Mouse (Mus musculus): ENCODE measurements around the gene Etl4. TPM values are rescaled to one million over a fixed set of nuclear protein-coding genes. Genes with fewer than 3 reads are reported as not detected.

The Etl4 gene
- polyA plus RNA-seq, 1 experiment = 7.4 TPM

GRCm38 (mm10) chr2:20404395-20404794 is 494.8 kb downstream of the Etl4 start:
- no peak for TF ChIP-seq REST (IDR thresholded peaks at IDR 0.05; ENCODE audit: insufficient read depth, insufficient read length)
- TF ChIP-seq MAX (IDR thresholded peaks at IDR 0.05; ENCODE audit: low read depth) = no peak
- TF ChIP-seq POLR2A (IDR thresholded peaks at IDR 0.05; ENCODE audit: insufficient read length, low read depth) = no peak
- TF ChIP-seq E2F4 (IDR thresholded peaks at IDR 0.05; ENCODE audit: insufficient read depth) = no peak
- no peak for TF ChIP-seq MYOG (IDR thresholded peaks at IDR 0.05; ENCODE audit: control insufficient read depth in 1 of 3, insufficient read depth in 1 of 3, insufficient read length in 2 of 3, low read depth in 2 of 3)
- TF ChIP-seq SRF (IDR thresholded peaks at IDR 0.05; ENCODE audit: control insufficient read depth, insufficient read length, low read depth) = no peak
- no peak for TF ChIP-seq POLR2AphosphoS2 (IDR thresholded peaks at IDR 0.05; ENCODE audit: insufficient read length, low read depth)
- no peak for TF ChIP-seq USF1 (IDR thresholded peaks at IDR 0.05; ENCODE audit: low read depth)
- TF ChIP-seq MYOD1 (IDR thresholded peaks at IDR 0.05; ENCODE audit: control insufficient read depth in 1 of 3, insufficient read length in 2 of 3, low read depth in 2 of 3) = no peak
- TF ChIP-seq TCF12 (IDR thresholded peaks at IDR 0.05; ENCODE audit: insufficient read depth, poor library complexity, severe bottlenecking) = no peak
- TF ChIP-seq CEBPB (IDR thresholded peaks at IDR 0.05; ENCODE audit: insufficient read depth, poor library complexity, severe bottlenecking) = no peak
- no peak for TF ChIP-seq TCF3 (IDR thresholded peaks at IDR 0.05; ENCODE audit: insufficient read length, low read depth)
- Histone ChIP-seq H3K4me2 (ENCODE audit: low read depth) (no peak overlapping the region), H3ac (ENCODE audit: control insufficient read depth, insufficient read length) (no peak overlapping the region), H3K4me3 (no peak overlapping the region), H3K36me3 (ENCODE audit: control insufficient read depth, insufficient read depth) (no peaks in the 10 kb centered on the region), H3K79me2 (ENCODE audit: control insufficient read depth, insufficient read depth) (no peaks in the 10 kb centered on the region), H3K27me3 (ENCODE audit: control insufficient read depth, insufficient read depth, insufficient read length) (no peaks in the 10 kb centered on the region)

GRCm38 (mm10) chr2:20407101-20407500 is 497.5 kb downstream of the Etl4 start:
- H3ac ChIP-seq (ENCODE audit: control insufficient read depth, insufficient read length) = no peak overlapping the region
- no peak overlapping the region for H3K4me3 ChIP-seq
- no peaks in the 10 kb centered on the region for H3K36me3 ChIP-seq (ENCODE audit: control insufficient read depth, insufficient read depth)
- H3K79me2 ChIP-seq (ENCODE audit: control insufficient read depth, insufficient read depth) = no peaks in the 10 kb centered on the region
- H3K27me3 ChIP-seq (ENCODE audit: control insufficient read depth, insufficient read depth, insufficient read length) = no peaks in the 10 kb centered on the region
- TF ChIP-seq POLR2AphosphoS2 (IDR thresholded peaks at IDR 0.05; ENCODE audit: insufficient read length, low read depth) (no peak), MYOG (IDR thresholded peaks at IDR 0.05; ENCODE audit: control insufficient read depth in 1 of 3, insufficient read depth in 1 of 3, insufficient read length in 2 of 3, low read depth in 2 of 3) (no peak), CEBPB (IDR thresholded peaks at IDR 0.05; ENCODE audit: insufficient read depth, poor library complexity, severe bottlenecking) (no peak), E2F4 (IDR thresholded peaks at IDR 0.05; ENCODE audit: insufficient read depth) (no peak), USF1 (IDR thresholded peaks at IDR 0.05; ENCODE audit: low read depth) (no peak), REST (IDR thresholded peaks at IDR 0.05; ENCODE audit: insufficient read depth, insufficient read length) (no peak), MYOD1 (IDR thresholded peaks at IDR 0.05; ENCODE audit: control insufficient read depth in 1 of 3, insufficient read length in 2 of 3, low read depth in 2 of 3) (no peak), TCF12 (IDR thresholded peaks at IDR 0.05; ENCODE audit: insufficient read depth, poor library complexity, severe bottlenecking) (no peak), POLR2A (IDR thresholded peaks at IDR 0.05; ENCODE audit: insufficient read length, low read depth) (no peak), TCF3 (IDR thresholded peaks at IDR 0.05; ENCODE audit: insufficient read length, low read depth) (no peak), MAX (IDR thresholded peaks at IDR 0.05; ENCODE audit: low read depth) (no peak), SRF (IDR thresholded peaks at IDR 0.05; ENCODE audit: control insufficient read depth, insufficient read length, low read depth) (no peak)
- no peak overlapping the region for H3K4me2 ChIP-seq (ENCODE audit: low read depth)

- Histone ChIP-seq H3K4me3 (no peak overlapping the region), H3K79me2 (ENCODE audit: control insufficient read depth, insufficient read depth) (no peaks in the 10 kb centered on the region), H3ac (ENCODE audit: control insufficient read depth, insufficient read length) (no peak overlapping the region), H3K36me3 (ENCODE audit: control insufficient read depth, insufficient read depth) (no peaks in the 10 kb centered on the region), H3K27me3 (ENCODE audit: control insufficient read depth, insufficient read depth, insufficient read length) (no peaks in the 10 kb centered on the region), H3K4me2 (ENCODE audit: low read depth) (no peak overlapping the region)
- no peak for TF ChIP-seq TCF12 (IDR thresholded peaks at IDR 0.05; ENCODE audit: insufficient read depth, poor library complexity, severe bottlenecking)
- TF ChIP-seq MYOD1 (IDR thresholded peaks at IDR 0.05; ENCODE audit: control insufficient read depth in 1 of 3, insufficient read length in 2 of 3, low read depth in 2 of 3) = no peak
- TF ChIP-seq E2F4 (IDR thresholded peaks at IDR 0.05; ENCODE audit: insufficient read depth) = no peak
Observed at GRCm38 (mm10) chr2:20414856-20415255, 505.3 kb downstream of the Etl4 start.

GRCm38 (mm10) chr2:20416934-20417614 is 507.5 kb downstream of the Etl4 start:
- Histone ChIP-seq H3K79me2 (ENCODE audit: control insufficient read depth, insufficient read depth) (no peaks in the 10 kb centered on the region), H3K4me2 (ENCODE audit: low read depth) (no peak overlapping the region), H3K36me3 (ENCODE audit: control insufficient read depth, insufficient read depth) (no peaks in the 10 kb centered on the region), H3K27me3 (ENCODE audit: control insufficient read depth, insufficient read depth, insufficient read length) (no peaks in the 10 kb centered on the region), H3ac (ENCODE audit: control insufficient read depth, insufficient read length) (no peak overlapping the region), H3K4me3 (no peak overlapping the region)
- TF ChIP-seq POLR2A (IDR thresholded peaks at IDR 0.05; ENCODE audit: insufficient read length, low read depth) = no peak
- no peak for TF ChIP-seq MYOG (IDR thresholded peaks at IDR 0.05; ENCODE audit: control insufficient read depth in 1 of 3, insufficient read depth in 1 of 3, insufficient read length in 2 of 3, low read depth in 2 of 3)
- no peak for TF ChIP-seq USF1 (IDR thresholded peaks at IDR 0.05; ENCODE audit: low read depth)
- no peak for TF ChIP-seq POLR2AphosphoS2 (IDR thresholded peaks at IDR 0.05; ENCODE audit: insufficient read length, low read depth)
- no peak for TF ChIP-seq MYOD1 (IDR thresholded peaks at IDR 0.05; ENCODE audit: control insufficient read depth in 1 of 3, insufficient read length in 2 of 3, low read depth in 2 of 3)

GRCm38 (mm10) chr2:20417998-20418397 is 508.4 kb downstream of the Etl4 start:
- H3K4me3 ChIP-seq = no peak overlapping the region
- no peaks in the 10 kb centered on the region for H3K79me2 ChIP-seq (ENCODE audit: control insufficient read depth, insufficient read depth)
- no peak overlapping the region for H3ac ChIP-seq (ENCODE audit: control insufficient read depth, insufficient read length)
- TF ChIP-seq CEBPB (IDR thresholded peaks at IDR 0.05; ENCODE audit: insufficient read depth, poor library complexity, severe bottlenecking) = no peak
- TF ChIP-seq E2F4 (IDR thresholded peaks at IDR 0.05; ENCODE audit: insufficient read depth) = no peak
- no peak for TF ChIP-seq MYOG (IDR thresholded peaks at IDR 0.05; ENCODE audit: control insufficient read depth in 1 of 3, insufficient read depth in 1 of 3, insufficient read length in 2 of 3, low read depth in 2 of 3)
- no peak for TF ChIP-seq TCF3 (IDR thresholded peaks at IDR 0.05; ENCODE audit: insufficient read length, low read depth)
- no peak for TF ChIP-seq USF1 (IDR thresholded peaks at IDR 0.05; ENCODE audit: low read depth)
- TF ChIP-seq POLR2AphosphoS2 (IDR thresholded peaks at IDR 0.05; ENCODE audit: insufficient read length, low read depth) = no peak
- no peak for TF ChIP-seq POLR2A (IDR thresholded peaks at IDR 0.05; ENCODE audit: insufficient read length, low read depth)
- TF ChIP-seq SRF (IDR thresholded peaks at IDR 0.05; ENCODE audit: control insufficient read depth, insufficient read length, low read depth) = no peak
- TF ChIP-seq TCF12 (IDR thresholded peaks at IDR 0.05; ENCODE audit: insufficient read depth, poor library complexity, severe bottlenecking) = no peak
- no peak for TF ChIP-seq REST (IDR thresholded peaks at IDR 0.05; ENCODE audit: insufficient read depth, insufficient read length)
- no peak for TF ChIP-seq MYOD1 (IDR thresholded peaks at IDR 0.05; ENCODE audit: control insufficient read depth in 1 of 3, insufficient read length in 2 of 3, low read depth in 2 of 3)
- TF ChIP-seq MAX (IDR thresholded peaks at IDR 0.05; ENCODE audit: low read depth) = no peak
- no peaks in the 10 kb centered on the region for H3K27me3 ChIP-seq (ENCODE audit: control insufficient read depth, insufficient read depth, insufficient read length)
- no peaks in the 10 kb centered on the region for H3K36me3 ChIP-seq (ENCODE audit: control insufficient read depth, insufficient read depth)
- H3K4me2 ChIP-seq (ENCODE audit: low read depth) = no peak overlapping the region

Measured in myocyte (in vitro differentiated cells).